Mouse (Mus musculus) brain, embryonic 14.5 days (tissue): ENCODE results near the gene Plin4.

Source experiments
- CTCF ChIP-seq: fragments of 200-500 bp; IDR thresholded peaks from 2 replicates; pipeline ENCODE4 v1.5.1; 2012; ENCODE audit warnings: inconsistent platforms, mild to moderate bottlenecking, moderate library complexity, borderline replicate concordance; ENCODE audit not compliant: insufficient read depth, insufficient read length; ENCODE audit errors: extremely low read depth
- POLR2A ChIP-seq: fragments of 200-500 bp; IDR thresholded peaks from 2 replicates; pipeline ENCODE4 v1.6.1; 2012; ENCODE audit warnings: mild to moderate bottlenecking, inconsistent platforms, borderline replicate concordance; ENCODE audit not compliant: poor library complexity, insufficient read depth, insufficient read length, severe bottlenecking; ENCODE audit errors: extremely low read depth

DNA sequence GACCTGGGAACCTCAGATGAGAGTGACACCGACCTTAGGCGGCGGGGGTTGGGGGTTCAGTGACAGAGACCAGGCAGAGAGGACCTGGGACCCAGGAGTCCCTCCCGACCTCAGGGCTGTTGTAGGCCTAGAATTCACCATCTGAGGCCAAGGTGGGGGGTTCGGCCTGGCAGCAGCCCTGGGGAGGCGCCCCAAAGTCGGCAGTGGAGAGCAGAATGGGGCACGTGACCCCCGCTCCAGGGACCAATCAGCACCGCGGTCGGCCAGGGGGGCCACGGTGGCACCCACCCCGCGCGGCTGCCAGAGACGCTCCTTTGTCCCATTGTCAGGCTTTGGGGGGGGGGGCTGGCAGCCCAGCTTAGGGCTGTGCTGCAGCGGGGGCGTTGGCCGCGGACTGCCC is 29.8 kb upstream of the Plin4 start:
- TF ChIP-seq CTCF (no peak), POLR2A (no peak)
